Mouse (Mus musculus): ENCODE measurements around the gene Ppp1r9a.

The Ppp1r9a gene

GRCm38 (mm10) chr6:5005491-5006275 lies 103.0 kb downstream of the Ppp1r9a start:
- DNase-seq (ENCODE audit: low read depth, low spot score), result no peak

- DNase-seq (ENCODE audit: low read depth, low spot score), result no peak
Observed at GRCm38 (mm10) chr6:5006283-5006946, 103.7 kb downstream of the Ppp1r9a start.

- DNase-seq (ENCODE audit: low read depth, low spot score), result no peak
Observed at GRCm38 (mm10) chr6:5008166-5008565, 105.4 kb downstream of the Ppp1r9a start.

GRCm38 (mm10) chr6:5008603-5009002 lies 105.9 kb downstream of the Ppp1r9a start:
- DNase-seq (ENCODE audit: low read depth, low spot score), result no peak

GRCm38 (mm10) chr6:5010553-5011416 lies 108.1 kb downstream of the Ppp1r9a start:
- DNase-seq (ENCODE audit: low read depth, low spot score), result no peak

- no peak for DNase-seq (ENCODE audit: low read depth, low spot score)
Observed at GRCm38 (mm10) chr6:5012794-5013193, 110.1 kb downstream of the Ppp1r9a start.

GRCm38 (mm10) chr6:5014567-5014966 lies 111.8 kb downstream of the Ppp1r9a start:
- DNase-seq (ENCODE audit: low read depth, low spot score), result no peak

GRCm38 (mm10) chr6:5015173-5015572 lies 112.5 kb downstream of the Ppp1r9a start:
- no peak for DNase-seq (ENCODE audit: low read depth, low spot score)

- no peak for DNase-seq (ENCODE audit: low read depth, low spot score)
Observed at GRCm38 (mm10) chr6:5017945-5018511, 115.3 kb downstream of the Ppp1r9a start.

- DNase-seq (ENCODE audit: low read depth, low spot score), result no peak
Observed at GRCm38 (mm10) chr6:5019208-5019607, 116.5 kb downstream of the Ppp1r9a start.

GRCm38 (mm10) chr6:5019969-5020368 lies 117.3 kb downstream of the Ppp1r9a start:
- no peak for DNase-seq (ENCODE audit: low read depth, low spot score)

GRCm38 (mm10) chr6:5020510-5020909 lies 117.8 kb downstream of the Ppp1r9a start:
- no peak for DNase-seq (ENCODE audit: low read depth, low spot score)

GRCm38 (mm10) chr6:5022677-5023076 lies 120.0 kb downstream of the Ppp1r9a start:
- DNase-seq (ENCODE audit: low read depth, low spot score), result no peak

GRCm38 (mm10) chr6:5024893-5025292 lies 122.2 kb downstream of the Ppp1r9a start:
- no peak for DNase-seq (ENCODE audit: low read depth, low spot score)

GRCm38 (mm10) chr6:5026772-5027171 lies 124.1 kb downstream of the Ppp1r9a start:
- no peak for DNase-seq (ENCODE audit: low read depth, low spot score)

- no peak for DNase-seq (ENCODE audit: low read depth, low spot score)
Observed at GRCm38 (mm10) chr6:5027213-5027612, 124.5 kb downstream of the Ppp1r9a start.

GRCm38 (mm10) chr6:5027801-5028200 lies 125.1 kb downstream of the Ppp1r9a start:
- no peak for DNase-seq (ENCODE audit: low read depth, low spot score)

- DNase-seq (ENCODE audit: low read depth, low spot score), result no peak
Observed at GRCm38 (mm10) chr6:5029205-5029927, 126.6 kb downstream of the Ppp1r9a start.

GRCm38 (mm10) chr6:5029956-5030355 lies 127.2 kb downstream of the Ppp1r9a start:
- DNase-seq (ENCODE audit: low read depth, low spot score), result no peak

- DNase-seq (ENCODE audit: low read depth, low spot score), result no peak
Observed at GRCm38 (mm10) chr6:5032986-5033633, 130.4 kb downstream of the Ppp1r9a start.

- no peak for DNase-seq (ENCODE audit: low read depth, low spot score)
Observed at GRCm38 (mm10) chr6:5037225-5037624, 134.5 kb downstream of the Ppp1r9a start.

Measured in A20 (cell line).